Mouse (Mus musculus): ENCODE measurements around the gene Btbd18.

GRCm38 (mm10) chr2:84662866-84663265 is 4.0 kb downstream of the Btbd18 start:
- no peak for TF ChIP-seq GATA1 (IDR thresholded peaks at IDR 0.05; ENCODE audit: borderline replicate concordance, low read length)
- TF ChIP-seq FLI1 (IDR thresholded peaks at IDR 0.05; ENCODE audit: low read length), result no peak

Measured in megakaryocyte, embryonic 14.5 days (primary cell).